Mouse (Mus musculus): ENCODE data around the gene Sema4f. TPM values are rescaled to one million over a fixed set of nuclear protein-coding genes. Genes with fewer than 3 reads are reported as not detected.

Gene Sema4f
- under 1 TPM; 0.13 to 0.51 TPM for total RNA-seq (2021)
- long read RNA-seq, experiment 1: 0 reads
- long read RNA-seq, experiment 2: 0 reads

DNA sequence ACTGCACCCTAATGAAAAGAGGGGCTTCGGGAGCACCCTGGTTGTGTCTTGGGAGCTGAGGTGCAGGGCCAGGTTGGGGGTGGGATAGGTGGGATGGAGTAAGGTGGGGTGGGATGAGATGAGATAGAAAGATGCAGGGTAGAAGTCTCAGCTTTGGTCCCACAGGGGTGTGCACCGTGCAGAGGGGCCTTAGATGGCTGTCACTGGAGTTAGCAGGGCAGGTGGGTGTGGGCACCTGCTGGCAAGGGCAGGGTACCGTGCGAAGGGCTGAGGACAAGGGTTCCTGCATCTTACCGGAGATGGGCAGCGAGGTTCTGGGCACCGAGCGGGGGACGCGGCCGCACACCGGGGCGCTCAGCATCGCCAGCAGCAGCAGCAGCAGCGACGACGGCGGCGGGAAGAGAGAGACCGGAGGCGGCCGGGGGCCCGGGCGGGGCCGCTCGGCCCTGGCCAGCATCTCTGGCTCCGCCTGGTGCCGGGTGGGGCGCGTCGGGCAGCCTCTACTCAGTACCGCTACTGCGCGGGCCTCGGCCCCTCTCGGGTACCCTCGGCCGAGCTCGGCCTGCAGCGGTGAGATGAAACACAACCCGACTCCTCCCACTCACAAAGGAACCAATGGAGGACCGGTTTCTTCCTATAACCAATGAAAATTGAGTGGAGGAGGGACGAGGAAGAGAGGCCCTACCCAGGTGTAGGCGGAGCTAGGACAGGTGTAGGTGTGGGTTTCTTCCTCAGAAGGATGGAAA lies at the start of gene Sema4f:
Gene Sema4f, minus strand, starts transcription at position 603 of the 746 bp plus-strand sequence.
- no peak for DNase-seq

DNA sequence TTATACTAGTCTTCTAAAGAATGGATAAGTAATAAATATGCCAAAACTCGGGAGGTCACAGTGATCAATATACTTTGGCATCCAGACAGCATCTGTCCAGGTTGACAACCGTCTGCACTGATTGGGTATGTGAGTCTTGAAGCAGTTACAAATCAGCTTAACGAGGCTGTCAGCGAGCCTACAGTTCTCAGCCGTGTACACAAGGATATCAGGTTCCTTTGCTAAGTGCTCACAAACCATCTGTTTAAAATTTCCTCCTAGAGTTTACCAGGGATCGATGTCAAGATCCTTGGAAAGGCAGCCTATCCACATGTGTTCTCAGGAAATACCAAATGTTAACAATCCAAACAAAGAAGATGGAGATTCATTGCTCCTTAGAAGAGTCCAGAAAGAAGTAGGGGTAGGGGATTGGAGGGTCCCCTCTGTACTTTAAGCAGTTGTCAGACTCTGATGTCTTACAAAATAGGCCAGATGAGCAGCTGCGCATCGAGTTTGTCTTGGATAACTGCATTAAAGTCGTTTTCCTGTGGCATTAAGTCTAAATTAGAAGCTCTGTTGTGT lies 47.9 kb upstream of the Sema4f start:
- no peak for DNase-seq

DNA sequence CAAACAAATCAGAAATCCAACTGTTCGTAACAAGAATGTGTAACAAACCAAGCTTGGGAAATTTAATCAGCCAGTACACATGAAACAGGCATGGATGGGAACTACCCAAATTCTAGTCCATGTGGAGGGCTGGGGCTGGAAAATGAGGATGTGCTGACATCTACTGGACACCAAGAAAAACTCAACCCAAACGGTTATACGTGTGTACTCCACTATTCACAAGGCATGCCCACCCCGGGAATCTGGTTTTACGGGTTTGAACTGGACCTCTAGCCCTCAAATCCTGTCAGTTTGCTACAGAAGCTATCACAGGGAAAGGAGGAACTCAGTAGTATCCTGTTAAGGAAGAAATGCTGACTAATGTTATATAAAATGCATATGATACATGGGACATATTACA lies 31.5 kb upstream of the Sema4f start:
- peak; percentile 13 for DNase-seq

DNA sequence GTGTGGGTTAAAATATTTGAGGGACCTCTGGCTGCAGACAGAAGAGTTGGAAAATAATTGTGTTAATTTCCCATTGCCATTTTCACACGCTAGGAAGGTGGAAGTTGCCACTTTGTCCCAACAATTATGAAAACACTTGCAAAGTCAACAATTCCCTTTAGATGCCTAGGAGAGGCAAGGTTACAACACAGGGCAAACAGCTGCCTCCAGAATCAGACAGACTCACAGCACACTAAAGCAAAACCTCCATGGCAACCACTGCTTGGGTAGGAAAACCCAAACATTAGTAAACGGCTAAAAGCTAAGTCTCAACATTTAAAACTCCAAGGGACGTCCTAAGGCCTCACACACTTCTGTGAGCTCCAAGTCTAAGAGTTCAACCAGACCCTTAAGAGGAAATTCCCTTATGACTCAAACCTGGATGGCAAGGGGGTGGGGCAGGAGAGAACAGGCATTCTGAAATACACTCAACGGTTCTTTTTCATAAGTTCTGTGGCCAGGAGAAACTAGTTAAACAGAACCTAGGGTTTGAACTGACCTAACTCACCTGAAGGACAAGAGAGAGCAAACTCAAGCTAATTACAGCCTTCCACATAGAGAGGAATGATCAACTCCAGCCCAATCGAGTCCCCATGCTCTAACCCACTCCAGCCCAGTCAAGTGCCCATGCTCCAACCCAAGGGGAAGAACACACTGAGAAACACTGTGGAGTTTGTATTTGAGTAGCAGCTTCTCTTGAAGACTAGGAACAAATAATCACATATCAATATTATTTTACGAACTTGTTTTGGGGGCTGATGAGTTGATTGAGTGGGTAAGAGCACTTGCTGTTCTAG lies 29.9 kb upstream of the Sema4f start:
- DNase-seq: no peak

DNA sequence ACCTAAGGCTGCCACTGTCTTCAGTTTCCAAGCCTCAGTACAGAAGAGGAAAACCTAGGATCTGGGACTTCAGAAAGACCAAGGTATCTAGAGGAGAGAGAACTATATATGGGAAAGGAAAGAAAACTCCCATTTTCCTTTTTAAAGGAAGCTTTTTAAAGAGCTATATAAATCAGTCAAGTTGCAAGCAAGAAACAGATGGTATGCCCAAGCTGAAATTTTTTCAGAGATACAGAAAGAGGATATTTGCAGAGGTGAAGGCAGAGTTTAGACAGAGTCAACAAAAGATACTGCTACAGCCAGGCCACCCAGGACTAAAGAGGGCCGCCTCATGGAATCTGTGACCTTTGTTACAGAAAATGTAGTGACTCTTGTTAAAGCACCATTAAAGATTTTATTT lies 22.1 kb upstream of the Sema4f start:
- no peak for DNase-seq

DNA sequence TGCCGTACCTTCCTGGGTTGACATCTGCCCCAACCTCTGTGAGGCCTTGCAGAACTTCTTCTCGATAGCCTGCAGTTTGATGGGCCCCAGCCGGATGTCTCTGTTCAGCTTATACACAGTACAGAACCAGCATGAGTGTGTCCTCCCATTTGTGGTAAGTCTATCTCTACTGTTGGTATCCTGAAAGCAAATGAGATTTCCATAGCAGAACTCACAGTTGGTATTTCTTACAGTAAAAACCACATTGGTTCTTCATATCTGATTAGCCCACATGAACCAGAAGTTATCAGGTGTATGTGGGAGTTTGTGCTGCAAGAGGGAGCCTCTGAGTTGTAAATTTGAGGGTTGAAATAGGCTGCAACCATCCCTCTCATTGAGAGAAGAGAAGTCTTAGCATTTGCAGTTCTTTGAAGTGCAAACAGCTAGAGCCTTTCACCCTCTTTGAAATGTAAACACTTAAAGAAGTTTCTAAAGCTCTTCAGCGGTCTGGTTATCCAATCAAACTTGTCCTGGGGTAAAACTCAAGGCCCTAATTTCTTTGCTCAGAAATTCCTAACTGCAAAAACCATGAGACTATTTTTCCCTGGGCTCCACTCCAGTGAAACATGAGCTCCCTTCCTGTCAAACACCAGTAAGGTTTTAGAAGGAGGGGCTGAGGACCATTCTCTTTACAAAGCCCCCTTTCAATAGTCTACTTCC lies 17.1 kb upstream of the Sema4f start:
- DNase-seq: no peak

DNA sequence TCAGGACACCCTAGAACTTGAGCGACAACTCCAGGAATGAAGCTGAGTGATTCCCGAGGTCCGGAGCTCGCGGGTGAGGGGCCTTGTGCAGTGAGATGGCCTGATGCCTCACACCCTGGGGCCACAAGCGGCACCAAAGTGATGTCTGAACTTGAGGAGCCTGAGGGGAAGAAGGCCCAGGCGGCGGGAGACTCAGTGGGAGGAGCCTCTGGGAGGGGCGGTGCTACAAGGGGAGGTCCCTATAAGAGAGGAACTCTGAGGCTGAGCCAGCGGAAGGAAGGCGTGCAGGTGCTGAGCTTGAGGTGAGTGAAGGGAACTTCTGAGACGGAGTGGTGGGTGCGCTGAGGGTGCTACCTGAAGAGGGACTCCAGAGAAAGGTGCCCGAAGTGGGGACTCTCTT lies 7.1 kb upstream of the Sema4f start, which contains the start of gene M1ap:
Gene M1ap, plus strand, starts transcription at position 252 of the 400 bp plus-strand sequence.
- DNase-seq: no peak

DNA sequence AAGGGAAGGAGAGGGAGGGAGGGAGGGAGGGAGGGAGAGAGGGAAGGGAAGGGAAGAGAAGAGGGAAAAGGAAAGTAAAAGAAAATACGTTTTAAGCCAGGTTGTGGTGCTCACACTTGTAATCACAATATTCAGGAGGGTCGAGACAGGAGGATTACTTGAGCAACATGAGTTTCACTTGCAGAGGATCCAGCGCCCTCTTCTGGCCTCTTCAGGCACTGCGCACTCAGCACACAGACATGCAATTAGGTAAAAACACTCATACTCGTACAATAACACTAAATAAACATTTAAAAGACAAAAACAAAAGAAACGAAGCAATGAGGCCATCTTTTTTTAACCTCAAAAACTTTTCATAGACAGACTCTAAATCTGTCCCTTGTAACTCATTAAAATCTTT lies 6.2 kb upstream of the Sema4f start:
- no peak for DNase-seq

DNA sequence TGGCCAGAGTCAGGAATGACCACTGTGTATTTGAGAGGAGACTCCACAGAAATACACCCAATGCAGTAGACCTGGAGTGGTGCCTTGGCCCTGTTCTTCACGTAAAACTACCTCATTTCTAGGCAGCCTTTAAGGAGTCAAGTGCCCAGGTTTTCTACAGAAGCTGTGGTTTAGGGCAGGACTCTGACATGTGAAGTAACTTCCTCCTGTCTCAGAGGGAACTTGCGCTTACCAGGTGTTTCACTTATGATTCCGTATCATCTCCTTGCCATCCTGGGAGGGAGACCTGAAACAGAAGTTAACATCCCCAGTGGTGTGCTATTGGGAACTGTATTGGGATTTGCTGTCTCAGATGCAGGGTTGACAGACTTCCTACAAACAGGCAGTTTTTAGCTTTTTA lies 1.2 kb upstream of the Sema4f start:
- no peak for DNase-seq

DNA sequence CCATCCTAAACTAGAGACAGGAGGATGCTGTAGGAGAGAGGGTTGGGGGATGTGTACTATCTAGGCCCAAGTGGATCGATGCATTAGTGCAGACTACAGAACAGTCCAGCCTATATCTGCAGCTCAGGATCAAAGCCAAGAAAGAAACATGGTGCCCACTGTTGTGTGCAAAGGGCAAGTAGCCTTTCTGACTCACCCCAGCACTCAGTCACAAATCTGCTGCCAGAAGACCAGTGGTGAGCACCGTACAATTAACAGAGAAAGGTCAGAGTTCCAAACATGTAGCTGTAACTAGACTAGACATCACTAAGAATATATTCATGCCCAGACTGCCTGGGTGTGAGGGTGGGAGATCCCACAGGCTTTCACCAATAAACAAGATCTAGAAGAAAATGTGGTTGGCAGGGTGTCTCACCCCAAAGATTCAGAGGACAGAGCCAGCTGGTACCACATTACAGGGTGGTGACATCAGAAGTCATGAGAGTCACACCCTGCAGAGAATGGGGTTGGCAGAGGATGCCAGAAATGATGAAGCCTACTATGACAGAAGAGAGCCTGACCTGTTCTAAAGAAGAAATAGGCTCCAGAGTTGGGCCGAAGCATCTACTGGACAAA lies 4.8 kb downstream of the Sema4f start:
- no peak for DNase-seq

DNA sequence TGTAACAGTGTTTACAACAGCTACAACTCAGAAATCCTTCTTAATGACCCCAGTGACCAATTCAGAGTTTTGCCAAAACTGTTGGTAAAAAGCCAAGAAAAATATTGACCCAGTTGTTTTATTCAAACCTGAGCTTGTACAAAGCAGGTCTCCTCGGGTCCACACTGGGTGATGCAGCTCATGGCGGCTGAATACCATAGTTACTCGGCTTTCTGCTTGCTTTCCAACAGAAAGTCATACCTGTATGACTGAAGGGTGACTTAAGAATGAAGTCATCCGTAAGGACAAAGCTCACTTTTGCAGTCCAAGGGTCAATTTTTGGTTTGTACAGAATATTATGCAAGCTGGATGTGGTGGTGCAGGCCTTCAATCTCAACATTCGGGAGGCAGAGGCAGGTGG lies 12.0 kb downstream of the Sema4f start:
- no peak for DNase-seq

DNA sequence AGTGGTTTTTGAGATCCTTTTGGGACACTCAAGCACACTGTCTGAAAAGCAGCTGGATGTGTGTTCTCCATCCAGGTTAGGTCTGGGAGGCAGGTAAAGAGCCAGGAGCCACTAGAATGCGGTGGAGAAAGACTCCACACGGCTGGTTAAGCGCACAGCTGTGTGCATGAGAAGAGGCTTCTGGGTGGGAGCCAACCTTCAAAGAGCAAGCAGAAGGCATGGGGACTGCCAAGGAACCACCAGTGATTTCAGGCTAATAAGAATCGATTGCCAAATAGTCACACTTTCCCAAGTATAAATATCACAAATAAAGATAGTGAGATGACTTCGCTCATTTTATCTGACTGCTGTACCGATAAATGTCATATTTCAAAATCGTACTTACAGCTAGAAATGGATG lies 13.0 kb downstream of the Sema4f start:
- no peak for DNase-seq

DNA sequence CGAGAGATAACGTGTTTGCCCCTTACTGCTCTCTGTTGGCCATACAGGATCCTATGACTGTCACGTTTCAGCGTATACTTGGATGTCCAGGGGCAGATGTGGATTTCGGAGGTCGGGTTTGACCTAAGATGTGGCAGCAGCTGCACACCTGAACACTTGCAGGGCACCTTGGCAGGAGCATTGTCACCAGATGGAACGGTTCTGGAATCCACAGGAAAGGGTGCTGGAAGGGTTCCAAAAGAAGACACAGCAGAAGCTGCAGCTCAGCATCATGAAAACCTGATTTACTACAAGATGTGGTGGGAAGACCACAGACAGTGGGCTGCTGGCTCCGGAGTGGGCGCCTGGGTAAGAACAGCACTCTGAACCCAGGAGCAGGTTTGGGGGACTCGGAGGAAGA lies 13.5 kb downstream of the Sema4f start:
- no peak for DNase-seq

DNA sequence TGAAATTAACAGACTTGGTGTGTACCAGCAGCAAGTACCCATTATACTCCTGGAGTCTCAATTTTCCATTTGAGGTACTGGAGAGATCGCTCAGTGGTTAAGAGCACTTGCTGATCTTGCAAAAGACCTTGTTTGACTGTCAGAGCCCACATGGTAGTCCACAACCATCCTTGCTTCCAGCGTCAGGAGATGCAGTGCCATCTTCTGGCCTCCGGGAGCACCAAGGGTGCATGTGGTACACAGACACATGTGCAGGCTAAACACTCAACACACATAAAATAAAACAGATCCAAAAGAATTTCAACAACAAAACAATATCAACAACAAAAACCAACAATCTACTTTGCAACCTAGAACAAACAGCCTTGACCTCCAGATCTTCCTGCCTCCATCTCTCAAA lies 14.6 kb downstream of the Sema4f start:
- no peak for DNase-seq

DNA sequence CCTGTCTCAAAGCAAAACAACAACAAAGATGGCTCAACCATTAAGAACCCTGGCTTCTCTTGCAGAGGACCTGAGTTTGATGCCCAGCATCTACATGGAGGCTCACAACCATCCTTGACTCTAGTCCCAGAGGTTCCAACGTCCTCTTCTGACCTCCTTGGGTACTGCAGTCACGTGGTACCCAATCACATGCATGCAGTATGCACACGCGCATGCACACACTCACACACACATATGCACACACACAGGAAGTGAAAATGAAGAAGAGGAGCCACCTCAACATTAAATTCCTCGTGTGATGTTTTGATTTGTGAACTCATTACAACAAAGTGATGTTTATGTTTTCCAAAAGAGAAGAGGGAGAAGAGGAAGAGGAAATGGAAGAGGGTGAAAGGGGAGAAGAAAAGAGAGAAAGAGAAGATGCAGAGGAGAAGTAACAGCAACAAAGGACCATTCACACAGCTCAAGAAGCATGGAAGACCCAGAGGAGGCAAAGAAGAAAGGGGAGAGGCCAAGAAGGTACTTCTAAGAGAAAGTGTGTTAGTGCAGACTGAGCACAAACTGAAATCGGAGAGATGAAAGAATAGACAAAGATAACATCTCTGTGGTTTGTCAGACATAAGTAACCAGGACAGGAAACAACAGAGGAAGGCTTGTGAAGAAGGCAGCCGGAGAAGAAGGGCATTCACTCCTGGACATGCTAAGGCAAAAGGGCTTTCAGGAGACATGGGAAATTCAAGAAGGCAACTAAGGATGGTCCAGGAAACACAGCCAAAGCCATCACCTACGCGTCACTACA lies 17.9 kb downstream of the Sema4f start:
- DNase-seq: no peak

DNA sequence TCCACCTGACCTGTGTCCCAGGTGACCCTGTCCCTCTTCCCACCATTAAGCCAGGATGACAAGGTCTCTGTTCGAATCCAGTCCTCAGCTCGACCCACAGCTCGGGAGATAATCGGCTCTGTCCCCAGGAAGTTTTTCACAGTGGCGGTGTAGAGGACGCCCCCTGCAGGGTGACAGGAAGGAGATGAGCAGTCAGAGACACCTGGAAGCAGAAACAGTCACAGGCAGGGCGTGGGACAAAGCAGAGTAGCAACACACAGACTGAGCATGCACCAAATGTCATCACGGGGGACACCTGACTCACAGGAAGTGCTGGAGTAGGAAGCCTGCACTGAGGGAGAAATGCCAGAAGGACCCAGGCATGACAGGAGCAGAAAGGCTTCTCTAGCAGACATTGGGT lies 20.0 kb downstream of the Sema4f start:
- DNase-seq: no peak

DNA sequence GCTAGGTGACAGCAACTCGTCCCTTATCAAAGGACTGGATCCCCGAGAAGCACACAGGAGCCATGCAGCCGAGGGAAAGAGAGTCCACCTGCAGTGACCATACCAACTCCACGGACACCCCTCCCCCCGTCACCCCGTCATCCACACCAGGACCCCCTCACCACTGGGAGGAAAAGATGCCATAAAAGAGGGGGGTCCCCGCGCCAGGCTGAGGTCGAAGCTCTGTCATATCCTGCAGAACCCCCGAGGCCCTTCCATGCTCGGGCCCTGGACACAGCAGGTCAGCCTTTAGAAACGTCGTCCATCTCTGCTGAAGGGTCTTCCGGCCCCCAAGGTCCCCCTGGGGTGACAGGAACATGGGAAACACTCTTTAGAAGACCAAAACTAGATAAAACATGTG lies 21.2 kb downstream of the Sema4f start:
- DNase-seq: no peak

DNA sequence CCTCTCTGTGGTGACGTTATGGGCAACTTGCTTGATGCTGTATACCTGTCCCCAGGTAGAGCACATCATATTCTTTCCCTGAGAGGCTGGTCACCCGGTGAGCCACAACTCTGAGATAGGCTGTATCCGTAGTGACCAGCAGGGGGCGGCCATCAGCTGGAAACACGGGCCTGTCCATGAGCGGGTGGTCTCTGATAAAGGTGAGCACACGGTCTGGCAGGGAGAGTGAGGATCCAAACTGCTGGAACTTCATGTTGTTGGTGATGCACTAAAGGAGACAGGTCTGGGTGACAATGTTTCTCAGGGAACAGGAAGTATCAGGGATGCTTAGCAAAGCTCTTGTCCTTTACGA lies 21.8 kb downstream of the Sema4f start:
- peak; percentile 18 for DNase-seq

DNA sequence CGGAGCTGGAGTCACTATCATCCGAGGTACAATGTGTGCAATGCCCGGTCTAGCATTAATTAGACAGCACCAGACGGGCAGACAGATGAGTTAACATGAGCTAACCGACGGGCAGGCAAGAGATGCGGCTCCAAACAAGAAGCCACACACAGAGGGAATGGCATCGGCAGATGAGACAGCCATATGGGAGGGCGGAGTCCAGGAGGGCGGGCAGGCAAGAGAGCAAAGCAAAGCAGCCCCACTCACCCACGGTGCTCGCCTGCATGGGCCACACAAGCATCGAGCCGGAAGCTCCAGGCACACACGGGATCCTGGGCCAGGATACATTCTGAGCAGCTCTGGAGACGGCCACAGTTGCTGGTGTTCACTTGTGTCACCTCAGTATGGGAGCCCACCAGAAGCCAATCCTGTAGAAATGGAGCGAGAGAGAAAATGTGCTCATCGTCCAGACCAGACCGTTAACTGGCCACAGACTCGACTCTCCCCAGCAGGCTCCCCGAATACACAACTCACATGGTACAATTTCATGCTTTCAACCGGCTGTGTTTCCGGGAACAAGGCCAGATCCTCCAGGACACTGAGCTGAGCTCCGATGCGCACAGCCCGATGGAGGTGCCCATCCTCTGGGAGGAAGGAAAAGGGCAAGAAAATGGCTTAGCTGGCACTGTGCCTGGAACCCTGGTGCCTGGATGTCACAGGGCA lies 22.3 kb downstream of the Sema4f start:
- DNase-seq: no peak

DNA sequence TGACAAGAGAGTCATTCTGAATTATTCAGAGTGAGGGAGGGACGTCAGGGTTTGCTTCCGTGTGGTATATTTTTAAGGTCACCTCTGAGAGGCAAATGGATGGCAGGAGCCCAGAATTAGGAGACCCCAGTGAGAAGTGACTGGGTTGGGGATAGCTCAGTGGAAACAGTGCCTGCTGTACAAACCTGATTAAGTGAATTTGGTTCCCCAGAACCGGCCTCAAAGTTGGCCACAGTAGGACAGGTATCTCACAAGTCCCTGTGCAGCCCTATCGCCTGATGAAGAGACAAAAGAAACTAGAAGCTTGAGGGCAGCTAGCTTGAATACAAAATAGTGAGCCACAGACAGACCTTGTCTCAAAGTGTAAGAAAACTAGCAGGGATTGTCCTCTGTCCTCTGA lies 23.1 kb downstream of the Sema4f start:
- DNase-seq: no peak

DNA sequence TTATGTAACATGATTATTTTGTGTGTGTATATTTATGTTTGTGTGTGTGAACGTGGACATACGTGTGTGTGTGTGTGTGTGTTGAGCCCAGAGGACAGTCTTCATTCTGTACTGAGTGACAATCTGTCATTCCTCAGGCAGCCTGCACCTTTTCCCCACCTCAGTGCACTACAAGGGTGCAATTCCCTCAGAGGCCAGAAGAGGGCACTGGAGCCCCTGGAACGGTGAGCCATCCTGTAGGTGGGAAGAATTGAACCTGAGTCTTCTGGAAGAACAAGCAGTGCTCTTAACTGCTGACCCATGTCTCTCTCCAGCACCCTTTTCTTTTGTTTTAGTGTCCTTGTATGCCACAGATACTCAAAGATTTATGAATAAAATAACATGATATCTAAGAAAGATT lies 23.7 kb downstream of the Sema4f start:
- no peak for DNase-seq

All from gastrocnemius, postnatal 25 days (tissue).